Mouse (Mus musculus) liver, embryonic 12.5 days (tissue): ENCODE measurements around the gene Nrsn2. TPM values are rescaled to one million over a fixed set of nuclear protein-coding genes. Genes with fewer than 3 reads are reported as not detected.
A peak's percentile ranks its signal among the peaks of the same experiment; 100 is the strongest.

Experiments used
- ATAC-seq: fragments of 200-750 bp; cut with Nextera tagmentation; 2 replicates; pipeline ENCODE4 v1.8.0; 2017; ENCODE audit warnings: moderate number of reproducible peaks, mild to moderate bottlenecking, moderate library complexity
- H3K27ac ChIP-seq: fragments of 300-500 bp; sonication (generic); 2 replicates; pipeline ENCODE4 v1.5.1; 2016; ENCODE audit warnings: mild to moderate bottlenecking
- H3K27me3 ChIP-seq: fragments of 300-500 bp; sonication (generic); replicated peaks from 2 replicates; pipeline ENCODE4 v1.6.1; 2016; ENCODE audit warnings: mild to moderate bottlenecking, moderate library complexity
- H3K36me3 ChIP-seq: fragments of 300-500 bp; sonication (generic); 2 replicates; pipeline ENCODE4 v1.6.1; 2016; ENCODE audit warnings: mild to moderate bottlenecking, moderate library complexity
- H3K4me1 ChIP-seq: fragments of 300-500 bp; sonication (generic); 2 replicates; pipeline ENCODE4 v1.6.1; 2016
- H3K4me2 ChIP-seq: fragments of 300-500 bp; sonication (generic); 2 replicates; pipeline ENCODE4 v1.6.1; 2016; ENCODE audit warnings: mild to moderate bottlenecking, moderate library complexity
- H3K4me3 ChIP-seq: fragments of 300-500 bp; sonication (generic); 2 replicates; pipeline ENCODE4 v1.5.1; 2016; ENCODE audit warnings: mild to moderate bottlenecking, moderate library complexity
- H3K9ac ChIP-seq: fragments of 300-500 bp; sonication (generic); 2 replicates; pipeline ENCODE4 v1.6.1; 2016; ENCODE audit warnings: mild to moderate bottlenecking, moderate library complexity
- H3K9me3 ChIP-seq: fragments of 300-500 bp; sonication (generic); replicated peaks from 2 replicates; pipeline ENCODE4 v1.6.1; 2016; ENCODE audit warnings: mild to moderate bottlenecking, moderate library complexity
- WGBS: fragments of 180-500 bp; shearing (Covaris S2); methylation state at CpG from one replicate; pipeline ENCODE4 v1.1.7; 2016; ENCODE audit not compliant: insufficient replicate concordance; 5-methylcytosine and 5-hydroxymethylcytosine counted together
- polyA plus RNA-seq: library from polyadenylated mRNA; unstranded; fragments of >200 nt; fragmentation: Nextera tagmentation; extraction: Ambion mirVana; gene quantifications from 2 replicates; pipeline ENCODE4 v1.2.1, GENCODE M21; 2016

Gene Nrsn2
- polyA plus RNA-seq, result 0.08 TPM in 1 of 2 replicates, not detected in the other

- Histone ChIP-seq H3K27me3 (peaks cover 54% of the 10 kb centered on the region), H3K27ac (no peak within 1 kb of the TSS), H3K9ac (no peak within 1 kb of the TSS), H3K36me3 (no peaks in the 10 kb centered on the region), H3K4me2 (no peak within 1 kb of the TSS), H3K4me3 (no peak within 1 kb of the TSS), H3K9me3 (no peaks in the 10 kb centered on the region), H3K4me1 (0 out of 2 replicates have a peak, but pooled peaks cover 8% of the 10 kb centered on the region)
- ATAC-seq, result 0 out of 2 replicates have a peak, but pooled peaks have one; percentile 21
- 7% methylated on average over 16 of the region's 16 CpGs for WGBS
These were observed at the start of gene Nrsn2 for GRCm38 (mm10) chr2:152376345-152376741. Gene Nrsn2 (minus strand): TSS chr2:152376638.

GRCm38 (mm10) chr2:152415786-152416185 is 39.3 kb upstream of the Nrsn2 start:
- H3K9ac ChIP-seq, result peak overlapping the region; percentile 98

DNA sequence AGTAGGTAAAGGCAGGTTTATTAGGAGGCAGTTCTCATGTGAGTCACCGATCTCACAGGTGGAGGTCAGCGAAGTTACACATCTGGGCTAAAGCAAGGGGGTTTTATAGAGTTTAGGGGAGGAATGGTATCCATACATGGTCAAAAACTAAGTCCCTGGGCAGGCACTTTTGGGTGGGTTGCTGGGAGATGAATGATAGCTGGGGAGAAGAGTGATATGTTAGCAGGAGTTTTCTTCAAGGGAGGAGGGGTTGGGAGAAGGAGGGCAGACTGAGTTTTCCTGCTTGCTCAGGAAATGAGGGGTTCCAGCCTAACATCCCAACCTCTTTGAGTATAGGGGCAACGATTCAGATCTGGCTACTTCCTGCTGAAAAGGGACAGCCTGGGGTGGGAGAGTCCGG is 38.8 kb upstream of the Nrsn2 start, which contains the start of gene 6820408C15Rik:
Gene 6820408C15Rik (plus strand): TSS at position 301 of the 400 bp plus-strand sequence.
- Histone ChIP-seq H3K4me3 (peak within 1 kb of the TSS; percentile 98), H3K27ac (peak within 1 kb of the TSS; percentile 93), H3K36me3 (peaks cover 14% of the 10 kb centered on the region), H3K27me3 (no peaks in the 10 kb centered on the region), H3K4me2 (peak within 1 kb of the TSS; percentile 91), H3K4me1 (peaks cover 44% of the 10 kb centered on the region), H3K9me3 (peaks cover 9% of the 10 kb centered on the region), H3K9ac (peak within 1 kb of the TSS; percentile 98)
- 0 out of 2 replicates have a peak, but pooled peaks have one; percentile 0 for ATAC-seq
- WGBS, result 32% methylated on average over 4 of the region's 4 CpGs

More at GRCm38 (mm10) chr2:152415786-152416185, 39.3 kb upstream of the Nrsn2 start:
- Histone ChIP-seq H3K27me3 (no peaks in the 10 kb centered on the region), H3K4me1 (peaks cover 39% of the 10 kb centered on the region), H3K4me2 (peak overlapping the region; percentile 91), H3K36me3 (peaks cover 14% of the 10 kb centered on the region), H3K4me3 (peak overlapping the region; percentile 98), H3K9me3 (peaks cover 9% of the 10 kb centered on the region), H3K27ac (peak overlapping the region; percentile 93; the same call in 1 of the 2 replicates)
- no peak for ATAC-seq
- 96% methylated on average over 3 of the region's 3 CpGs for WGBS

GRCm38 (mm10) chr2:152414591-152415165 is 38.2 kb upstream of the Nrsn2 start, which contains the start of gene Zcchc3:
Gene Zcchc3 (minus strand): TSS chr2:152415027.
- H3K9ac ChIP-seq, result peak within 1 kb of the TSS; percentile 98
- under 1% methylated on average over 65 of the region's 65 CpGs for WGBS
- ATAC-seq, result peak; percentile 78
- peak within 1 kb of the TSS; percentile 93 for H3K27ac ChIP-seq
- H3K4me1 ChIP-seq, result peaks cover 50% of the 10 kb centered on the region
- H3K4me3 ChIP-seq, result peak within 1 kb of the TSS; percentile 98
- no peaks in the 10 kb centered on the region for H3K27me3 ChIP-seq
- peak within 1 kb of the TSS; percentile 91 for H3K4me2 ChIP-seq
- peaks cover 14% of the 10 kb centered on the region for H3K36me3 ChIP-seq
- H3K9me3 ChIP-seq, result peaks cover 9% of the 10 kb centered on the region

GRCm38 (mm10) chr2:152413765-152414584 is 37.5 kb upstream of the Nrsn2 start:
- H3K4me1 ChIP-seq, result peaks cover 56% of the 10 kb centered on the region
- H3K4me2 ChIP-seq, result peak overlapping the region; percentile 91
- under 1% methylated on average over 84 of the region's 86 CpGs for WGBS
- H3K27me3 ChIP-seq, result no peaks in the 10 kb centered on the region
- H3K36me3 ChIP-seq, result peaks cover 14% of the 10 kb centered on the region
- H3K9me3 ChIP-seq, result peaks cover 9% of the 10 kb centered on the region
- peak overlapping the region; percentile 98 for H3K4me3 ChIP-seq
- H3K27ac ChIP-seq, result peak overlapping the region; percentile 93
- H3K9ac ChIP-seq, result peak overlapping the region; percentile 98
- ATAC-seq, result peak; percentile 49

GRCm38 (mm10) chr2:152413158-152413764 is 36.8 kb upstream of the Nrsn2 start:
- Histone ChIP-seq H3K27ac (peak overlapping the region; percentile 93), H3K27me3 (no peaks in the 10 kb centered on the region), H3K4me1 (peaks cover 56% of the 10 kb centered on the region), H3K36me3 (peaks cover 14% of the 10 kb centered on the region), H3K9me3 (peaks cover 9% of the 10 kb centered on the region), H3K4me2 (peak overlapping the region; percentile 91), H3K4me3 (peak overlapping the region; percentile 98), H3K9ac (peak overlapping the region; percentile 98)
- 3% methylated on average over 21 of the region's 21 CpGs for WGBS
- peak; percentile 33 for ATAC-seq

DNA sequence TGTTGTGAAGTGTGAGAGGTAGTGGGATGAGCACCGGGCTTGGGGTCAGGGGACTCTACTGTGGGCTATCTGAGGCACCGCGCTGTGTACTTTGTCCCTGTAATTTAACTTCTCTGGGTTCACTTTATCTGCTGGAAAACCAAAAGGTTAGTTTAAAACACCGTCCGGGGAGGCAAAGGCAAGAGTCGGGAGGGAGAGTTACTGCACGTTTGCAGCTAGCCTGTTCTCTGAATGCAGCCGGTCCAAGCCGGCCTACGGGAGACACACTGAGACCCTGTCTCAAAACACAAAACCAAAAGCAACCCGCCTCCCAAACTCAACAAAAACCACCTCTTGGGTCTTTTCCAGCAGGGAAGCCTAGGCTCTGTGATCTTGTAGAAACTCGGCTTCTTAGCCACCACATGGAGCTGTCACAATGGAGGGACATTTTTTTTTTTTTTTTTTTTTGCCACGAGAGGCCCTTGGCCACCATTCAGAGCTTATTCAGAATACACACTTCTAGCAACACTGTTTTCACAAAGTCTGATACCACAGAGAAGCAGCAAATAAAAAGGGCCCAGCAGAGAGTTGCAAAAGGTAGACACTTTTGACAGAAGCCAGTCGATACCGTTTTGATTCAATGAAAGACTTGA is 36.2 kb upstream of the Nrsn2 start:
- Histone ChIP-seq H3K9me3 (peaks cover 9% of the 10 kb centered on the region), H3K4me1 (peaks cover 56% of the 10 kb centered on the region)

DNA sequence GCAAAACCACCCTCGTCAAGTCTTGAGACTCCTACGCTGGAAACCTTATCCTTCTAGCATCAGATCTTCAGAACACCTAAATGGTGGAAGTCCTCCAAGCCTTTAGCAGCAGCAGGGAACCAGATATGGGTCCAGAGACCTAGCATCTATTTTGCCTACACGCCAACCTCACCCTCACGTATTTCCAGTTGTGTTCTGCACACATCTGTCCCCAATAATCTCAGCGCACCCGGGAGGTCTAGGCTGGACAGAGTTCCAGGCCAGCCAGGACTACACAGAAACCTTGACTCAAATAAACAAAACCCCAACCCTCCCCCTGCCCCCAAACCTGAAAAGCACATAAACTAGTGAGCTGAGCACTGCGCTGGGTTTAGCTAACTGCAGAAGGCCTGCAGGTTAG is 35.0 kb upstream of the Nrsn2 start:
- 24% methylated on average over 7 of the region's 7 CpGs for WGBS

More for the DNA sequence above, 36.2 kb upstream of the Nrsn2 start:
- Histone ChIP-seq H3K4me3 (peak overlapping the region; percentile 98), H3K4me2 (peak overlapping the region; percentile 91), H3K9ac (peak overlapping the region; percentile 98), H3K27ac (peak overlapping the region; percentile 93), H3K36me3 (peaks cover 14% of the 10 kb centered on the region), H3K27me3 (no peaks in the 10 kb centered on the region)
- WGBS, result 10% methylated on average over 15 of the region's 15 CpGs
- no peak for ATAC-seq

GRCm38 (mm10) chr2:152410971-152411371 is 34.5 kb upstream of the Nrsn2 start:
- H3K4me1 ChIP-seq, result peaks cover 65% of the 10 kb centered on the region
- peak overlapping the region; percentile 93 for H3K27ac ChIP-seq
- H3K4me2 ChIP-seq, result peak overlapping the region; percentile 91
- no peak for ATAC-seq
- peaks cover 4% of the 10 kb centered on the region for H3K9me3 ChIP-seq
- no peak overlapping the region for H3K9ac ChIP-seq
- 6% methylated on average over 15 of the region's 15 CpGs for WGBS
- peaks cover 10% of the 10 kb centered on the region for H3K36me3 ChIP-seq
- H3K27me3 ChIP-seq, result no peaks in the 10 kb centered on the region
- peak overlapping the region; percentile 98 for H3K4me3 ChIP-seq

More for the DNA sequence above, 35.0 kb upstream of the Nrsn2 start:
- H3K9ac ChIP-seq, result peak overlapping the region; percentile 98; the same call in 1 of the 2 replicates
- no peaks in the 10 kb centered on the region for H3K27me3 ChIP-seq
- peaks cover 14% of the 10 kb centered on the region for H3K36me3 ChIP-seq
- peaks cover 62% of the 10 kb centered on the region for H3K4me1 ChIP-seq
- ATAC-seq, result no peak
- peak overlapping the region; percentile 91 for H3K4me2 ChIP-seq
- peak overlapping the region; percentile 93 for H3K27ac ChIP-seq
- peaks cover 9% of the 10 kb centered on the region for H3K9me3 ChIP-seq
- peak overlapping the region; percentile 98 for H3K4me3 ChIP-seq

DNA sequence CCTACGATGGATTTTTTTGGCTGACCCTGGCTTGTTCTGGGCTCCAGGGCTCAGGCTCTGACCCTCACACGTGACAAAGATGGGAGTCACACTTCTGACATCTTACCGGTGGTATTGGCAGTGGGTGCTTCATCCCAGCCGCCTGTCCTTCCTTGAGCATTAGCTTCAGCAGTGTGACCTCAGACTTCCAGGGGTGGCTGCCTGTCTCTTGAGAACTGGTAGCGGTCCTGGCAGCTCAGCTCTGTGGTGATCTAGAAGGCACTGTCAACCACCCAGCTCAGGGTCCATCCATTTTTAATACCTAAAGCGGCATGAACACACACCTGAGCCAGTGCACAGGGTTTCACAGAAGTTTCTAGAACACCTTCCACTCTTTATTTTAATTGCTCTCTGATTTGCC is 33.3 kb upstream of the Nrsn2 start:
- peaks cover 6% of the 10 kb centered on the region; the same call in 1 of the 2 replicates for H3K36me3 ChIP-seq
- H3K9ac ChIP-seq, result no peak overlapping the region
- 81% methylated on average over 6 of the region's 6 CpGs for WGBS
- H3K4me1 ChIP-seq, result peaks cover 64% of the 10 kb centered on the region
- H3K27me3 ChIP-seq, result no peaks in the 10 kb centered on the region
- ATAC-seq, result no peak
- H3K9me3 ChIP-seq, result no peaks in the 10 kb centered on the region
- H3K4me3 ChIP-seq, result no peak overlapping the region
- H3K4me2 ChIP-seq, result no peak overlapping the region
- peak overlapping the region; percentile 93; the same call in 1 of the 2 replicates for H3K27ac ChIP-seq

GRCm38 (mm10) chr2:152406126-152406525 is 29.7 kb upstream of the Nrsn2 start:
- H3K4me2 ChIP-seq, result peak overlapping the region; percentile 81
- WGBS, result under 1% methylated on average over 19 of the region's 19 CpGs
- H3K36me3 ChIP-seq, result no peaks in the 10 kb centered on the region
- H3K27me3 ChIP-seq, result no peaks in the 10 kb centered on the region
- H3K27ac ChIP-seq, result peak overlapping the region; percentile 77
- peak overlapping the region; percentile 54 for H3K4me3 ChIP-seq
- peaks cover 54% of the 10 kb centered on the region for H3K4me1 ChIP-seq
- no peaks in the 10 kb centered on the region for H3K9me3 ChIP-seq
- peak; percentile 98 for ATAC-seq
- peak overlapping the region; percentile 67 for H3K9ac ChIP-seq
